Mouse (Mus musculus) heart, adult 2 months (tissue): ENCODE measurements around the gene Erc2.

Source experiments
- CTCF ChIP-seq: fragments of 200-600 bp; IDR thresholded peaks from 2 replicates; pipeline ENCODE4 v1.8.1; 2022; ENCODE audit warnings: antibody characterized with exemption, mild to moderate bottlenecking, moderate library complexity
- EP300 ChIP-seq: fragments of 200-500 bp; IDR thresholded peaks from 2 replicates; pipeline ENCODE4 v1.6.1; 2011; ENCODE audit warnings: low read depth, low read length, control low read depth; ENCODE audit not compliant: insufficient read depth
- POLR2A ChIP-seq: fragments of 200-500 bp; IDR thresholded peaks from 2 replicates; pipeline ENCODE4 v1.6.1; 2011; ENCODE audit warnings: mild to moderate bottlenecking, low read depth, low read length, control low read depth; ENCODE audit not compliant: insufficient read depth

DNA sequence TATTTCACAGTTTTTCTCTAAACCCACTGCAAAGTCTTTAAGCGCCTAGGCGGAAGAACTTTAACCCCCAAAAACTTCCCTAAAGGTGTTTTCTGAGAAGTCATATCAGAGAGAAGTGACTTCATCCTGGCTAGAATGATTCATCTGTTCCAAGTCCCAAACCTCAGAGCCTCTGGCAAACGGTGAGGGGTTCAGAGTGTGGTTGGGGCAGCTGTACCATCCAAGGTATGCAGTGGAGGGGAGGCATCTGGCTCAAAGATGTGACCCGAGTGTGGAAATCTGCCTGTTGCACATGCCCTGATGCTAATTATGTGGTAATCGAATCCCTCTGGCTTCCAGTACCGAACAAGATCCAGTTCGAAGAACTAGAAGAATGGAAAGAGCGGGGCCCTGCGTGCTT, 137.8 kb downstream of the Erc2 start:
- no peak for TF ChIP-seq POLR2A
- no peak for TF ChIP-seq EP300
- no peak for TF ChIP-seq CTCF
